Mouse (Mus musculus): Measurements from ENCODE around the gene Nus1. TPM values are rescaled to one million over a fixed set of nuclear protein-coding genes. Genes with fewer than 3 reads are reported as not detected.

Gene Nus1
- polyA plus RNA-seq, 1 experiment from 2014 or later = 12.0 TPM

Other genes starting within 250 kb of the Nus1 start
- not detected in 2 replicates for gene Ros1, start 222.3 kb upstream of the Nus1 start, polyA plus RNA-seq (2014; fragmentation: Nextera tagmentation; extraction: Ambion mirVana)
- gene Dcbld1, start 183.9 kb upstream of the Nus1 start, polyA plus RNA-seq (2014; fragmentation: Nextera tagmentation; extraction: Ambion mirVana) = 16.1 and 17.0 TPM in 2 replicates
- gene Gm26741, start 58.8 kb upstream of the Nus1 start, polyA plus RNA-seq (2014; fragmentation: Nextera tagmentation; extraction: Ambion mirVana) = not detected in 2 replicates
- 14.8 and 16.7 TPM in 2 replicates for gene Gopc, start 35.4 kb upstream of the Nus1 start, polyA plus RNA-seq (2014; fragmentation: Nextera tagmentation; extraction: Ambion mirVana)
- not detected in 2 replicates for gene Nepn, start 28.6 kb upstream of the Nus1 start, polyA plus RNA-seq (2014; fragmentation: Nextera tagmentation; extraction: Ambion mirVana)